Mouse (Mus musculus) monocyte, adult 2 months (primary cell): ENCODE measurements around the gene P2ry2.

Experiments used
- DNase-seq, 2 experiments: peaks; one replicate each; pipeline ENCODE4 v3.0.0; 2022; ENCODE audit warnings: low spot score in 2 of 2, low read depth in 1 of 2

The P2ry2 gene

DNA sequence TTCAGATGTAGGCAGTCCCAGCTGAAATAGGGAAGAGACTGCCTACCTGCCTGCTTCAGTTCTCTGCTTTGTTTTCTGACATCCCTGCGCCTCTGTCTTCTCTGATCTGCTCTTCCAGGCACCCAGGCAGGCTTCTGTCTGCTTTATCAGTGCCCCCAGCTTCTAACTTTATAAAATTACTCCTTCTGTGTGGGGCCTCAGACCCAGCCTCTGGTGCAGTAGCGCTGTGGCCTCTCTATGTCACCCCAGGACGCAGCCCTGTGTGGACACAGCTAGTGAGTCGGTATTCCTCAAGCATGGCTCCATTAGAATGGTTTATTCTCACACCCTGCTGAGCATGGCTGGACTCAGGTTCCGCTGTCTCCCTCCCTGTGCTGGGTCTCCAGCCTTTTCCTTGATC is 62.6 kb downstream of the P2ry2 start:
- no peak for DNase-seq
